In the genomic region with DNA sequence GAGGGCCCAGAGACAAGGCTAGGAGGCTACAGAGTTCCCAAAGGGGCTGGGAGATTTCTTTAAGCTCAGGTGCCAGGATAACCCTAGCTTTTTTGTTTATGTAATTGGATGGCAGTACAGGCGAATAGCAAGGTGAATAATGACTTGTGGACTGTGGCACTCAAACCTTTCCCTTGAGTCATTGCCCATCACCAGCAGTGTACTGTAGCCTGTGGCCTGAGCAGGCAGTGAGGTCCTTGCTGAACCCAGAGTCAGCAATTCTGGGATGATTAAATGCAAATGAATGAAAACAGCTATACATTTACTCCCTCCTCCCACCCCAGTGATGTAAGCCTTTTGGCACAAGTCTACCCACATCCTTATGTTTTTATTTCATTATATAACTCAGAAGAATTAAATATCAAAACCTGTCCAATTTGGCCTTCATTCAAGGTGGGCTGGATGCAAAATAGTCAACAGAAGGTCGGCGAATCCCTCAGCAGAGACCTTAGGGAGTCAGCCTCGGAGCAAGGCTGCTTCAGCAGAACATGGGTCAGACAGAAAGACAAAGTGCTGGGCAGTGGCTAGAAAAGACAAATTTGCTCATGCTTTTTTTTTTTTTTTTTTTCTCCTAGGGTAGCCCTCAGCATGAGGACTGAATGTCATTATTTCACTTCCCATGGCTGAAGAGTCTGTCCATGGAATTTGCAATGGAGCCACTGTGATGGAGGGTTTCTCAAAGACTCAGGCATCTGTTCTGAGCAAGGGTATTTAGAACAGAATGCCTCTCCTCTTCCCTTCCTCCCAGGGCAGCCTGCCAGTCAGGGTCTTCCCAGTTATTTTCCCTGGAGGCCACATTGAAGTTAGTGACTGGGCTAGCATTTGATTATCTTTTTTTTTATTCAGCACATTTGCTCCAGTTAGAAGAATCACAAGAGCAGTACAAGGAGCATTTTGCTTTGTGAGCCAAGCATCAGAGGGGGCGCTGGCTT, we compare ENCODE assay signal across 19 mouse cellular contexts. TPM values are rescaled to one million over a fixed set of nuclear protein-coding genes. Genes with fewer than 3 reads are reported as not detected.
DNase-seq lines count a peak whose midpoint lies in the region; ATAC-seq lines count a peak whose summit lies in the region.
"Had no signal": no experiment of that assay in that cellular context is flagged by ENCODE, and none has a peak within 500 bp of the region (broad histone marks: within the 10 kb centered on the region; RNA-seq: fewer than 3 reads in every experiment).

No protein-coding gene starts in this region.

- no peaks in the 10 kb centered on the region for H3K36me3 ChIP-seq in forebrain, embryonic 14.5 days (ENCODE audit: control insufficient read depth, insufficient read depth, low read length)
- H3K36me3 ChIP-seq in forebrain, embryonic 13.5 days (ENCODE audit: poor library complexity, severe bottlenecking), result no peaks in the 10 kb centered on the region
- H3K36me3 ChIP-seq: embryonic facial prominence, embryonic 13.5 days; heart, embryonic 10.5 days; midbrain, embryonic 15.5 days had no signal

- no peaks in the 10 kb centered on the region for H3K27me3 ChIP-seq in forebrain, embryonic 14.5 days (replicated peaks; ENCODE audit: control insufficient read depth, insufficient read depth, low read length)
- no peaks in the 10 kb centered on the region for H3K27me3 ChIP-seq in forebrain, embryonic 13.5 days
- H3K27me3 ChIP-seq: embryonic facial prominence, embryonic 13.5 days; midbrain, embryonic 15.5 days had no signal

- no peak overlapping the region for H3K27ac ChIP-seq in forebrain, embryonic 14.5 days (ENCODE audit: low read depth, low read length)
- no peak overlapping the region for H3K27ac ChIP-seq in forebrain, embryonic 13.5 days
- H3K27ac ChIP-seq: embryonic facial prominence, embryonic 13.5 days; heart, embryonic 10.5 days; liver, embryonic 14.5 days; midbrain, embryonic 15.5 days had no signal

- H3K4me2 ChIP-seq in forebrain, embryonic 14.5 days (ENCODE audit: low read length), result no peak overlapping the region
- H3K4me2 ChIP-seq in forebrain, embryonic 13.5 days, result no peak overlapping the region
- H3K4me2 ChIP-seq: embryonic facial prominence, embryonic 13.5 days; midbrain, embryonic 15.5 days had no signal

- no peak for ATAC-seq in forebrain, embryonic 14.5 days
- no peak for ATAC-seq in forebrain, embryonic 13.5 days
- ATAC-seq: midbrain, embryonic 15.5 days had no signal

- peak; percentile 11 for DNase-seq in forebrain, embryonic 14.5 days (ENCODE audit: low spot score)
- peak; percentile 5 for DNase-seq in layer of hippocampus, adult 9-11 months
- DNase-seq in layer of hippocampus, adult 11-12 months (ENCODE audit: low spot score), result no peak
- DNase-seq in right cerebral cortex, postnatal 10 days (ENCODE audit: low spot score in 2 of 2), result peak; percentile 27 to 42
- no peak for DNase-seq in right cerebral cortex, adult 18-20 months
- DNase-seq in lung, postnatal 36 days, result no peak
- no peak for DNase-seq in spleen, postnatal 4 days (ENCODE audit: low spot score in 2 of 2)
- DNase-seq: adrenal gland, adult 2 months; gastrocnemius, postnatal 36 days; heart, postnatal 10 days; kidney, adult 2 months; kidney, postnatal 14 days; layer of hippocampus, postnatal 36 days; spleen, adult 18-20 months had no signal

- H3K4me1 ChIP-seq in forebrain, embryonic 14.5 days (ENCODE audit: control insufficient read depth, insufficient read depth, low read length), result no peaks in the 10 kb centered on the region
- no peaks in the 10 kb centered on the region for H3K4me1 ChIP-seq in forebrain, embryonic 13.5 days
- H3K4me1 ChIP-seq: embryonic facial prominence, embryonic 13.5 days; heart, embryonic 10.5 days; midbrain, embryonic 15.5 days had no signal

- no peaks in the 10 kb centered on the region for H3K9me3 ChIP-seq in forebrain, embryonic 14.5 days (replicated peaks; ENCODE audit: control insufficient read depth, low read length)
- no peaks in the 10 kb centered on the region for H3K9me3 ChIP-seq in forebrain, embryonic 13.5 days (replicated peaks)
- H3K9me3 ChIP-seq: embryonic facial prominence, embryonic 13.5 days; heart, embryonic 10.5 days; midbrain, embryonic 15.5 days had no signal

- H3K9ac ChIP-seq in forebrain, embryonic 14.5 days (ENCODE audit: low read length), result no peak overlapping the region
- no peak overlapping the region for H3K9ac ChIP-seq in forebrain, embryonic 13.5 days
- H3K9ac ChIP-seq: embryonic facial prominence, embryonic 13.5 days; liver, embryonic 14.5 days; midbrain, embryonic 15.5 days had no signal

- H3K4me3 ChIP-seq in forebrain, embryonic 14.5 days (ENCODE audit: low read depth, low read length), result no peak overlapping the region
- no peak overlapping the region for H3K4me3 ChIP-seq in forebrain, embryonic 13.5 days
- H3K4me3 ChIP-seq: embryonic facial prominence, embryonic 13.5 days; heart, embryonic 10.5 days; midbrain, embryonic 15.5 days had no signal

- 85% methylated on average over 5 of the region's 5 CpGs for WGBS in forebrain, embryonic 14.5 days
- 83% methylated on average over 5 of the region's 5 CpGs for WGBS in forebrain, embryonic 13.5 days

RNA-seq across cellular contexts. Expression of a gene that starts 59.3 kb away (rescaled TPM):
- polyA plus RNA-seq in forebrain, embryonic 14.5 days (2014; fragmentation: Nextera tagmentation; extraction: Ambion mirVana), result 0.09 and 0.16 TPM in 2 replicates
- polyA plus RNA-seq in forebrain, embryonic 13.5 days (2015; fragmentation: Nextera tagmentation; extraction: Ambion mirVana), result 0.09 TPM in 1 of 2 replicates, not detected in the other
- polyA plus RNA-seq: adrenal gland, adult 2 months; liver, embryonic 14.5 days had no signal

Comparison
In these comparisons a context has a peak if more than half of its experiments do, and no peak if none do; other contexts are left out.
1. DNase-seq: peak in forebrain, embryonic 14.5 days (single experiment), layer of hippocampus, adult 9-11 months (single experiment) and right cerebral cortex, postnatal 10 days (2 of 2); none in layer of hippocampus, adult 11-12 months (single experiment), right cerebral cortex, adult 18-20 months (single experiment), lung, postnatal 36 days (single experiment) and spleen, postnatal 4 days (0 of 2).